Mouse (Mus musculus): ENCODE measurements around the gene Gm32802.
"Not testable (repeated sequence)": the region's sequence is repeated elsewhere in the genome, so short reads cannot be mapped to it uniquely, and the experiment has no call there.

- TF ChIP-seq CTCF (IDR thresholded peaks at IDR 0.05; ENCODE audit: low read depth, low read length); POLR2A (IDR thresholded peaks at IDR 0.05; ENCODE audit: extremely low read depth, insufficient read depth, low read length): not testable (repeated sequence)
Observed at GRCm38 (mm10) chr10:118271416-118271815, 12.9 kb downstream of the Gm32802 start.

All from liver, adult 2 months (tissue).